Mouse (Mus musculus) embryonic facial prominence, embryonic 14.5 days (tissue): ENCODE results near the gene Sec24c. TPM values are rescaled to one million over a fixed set of nuclear protein-coding genes. Genes with fewer than 3 reads are reported as not detected.
A peak's percentile ranks its signal among the peaks of the same experiment; 100 is the strongest.

Source experiments
- ATAC-seq: fragments of 200-750 bp; cut with Nextera tagmentation; 2 replicates; pipeline ENCODE4 v1.8.0; 2017; ENCODE audit warnings: low read depth, moderate number of reproducible peaks, moderate TSS enrichment
- DNase-seq: peaks from one replicate; pipeline ENCODE4 v3.0.0-alpha.2; 2015; ENCODE audit warnings: low spot score
- H3K27ac ChIP-seq: fragments of 300-500 bp; sonication (generic); replicated peaks from 2 replicates; pipeline ENCODE4 v1.5.1; 2014; ENCODE audit warnings: low read depth, mild to moderate bottlenecking, low read length, moderate library complexity
- H3K27me3 ChIP-seq: fragments of 300-500 bp; sonication (generic); replicated peaks from 2 replicates; pipeline ENCODE4 v1.6.1; 2014; ENCODE audit warnings: low read length; ENCODE audit not compliant: control insufficient read depth, insufficient read depth
- H3K36me3 ChIP-seq: fragments of 300-500 bp; sonication (generic); 2 replicates; pipeline ENCODE4 v1.6.1; 2014; ENCODE audit warnings: low read length, mixed read lengths; ENCODE audit not compliant: control insufficient read depth, insufficient read depth
- H3K4me1 ChIP-seq: fragments of 300-500 bp; sonication (generic); 2 replicates; pipeline ENCODE4 v1.6.1; 2014; ENCODE audit warnings: antibody characterized with exemption, low read length; ENCODE audit not compliant: control insufficient read depth, insufficient read depth
- H3K4me2 ChIP-seq: fragments of 300-500 bp; sonication (generic); 2 replicates; pipeline ENCODE4 v1.6.1; 2014; ENCODE audit warnings: low read depth, mild to moderate bottlenecking, low read length, moderate library complexity, mixed read lengths
- H3K4me3 ChIP-seq: fragments of 300-500 bp; sonication (generic); 2 replicates; pipeline ENCODE4 v1.5.1; 2014; ENCODE audit warnings: low read depth, mild to moderate bottlenecking, low read length
- H3K9ac ChIP-seq: fragments of 300-500 bp; sonication (generic); 2 replicates; pipeline ENCODE4 v1.6.1; 2014; ENCODE audit warnings: low read depth, mild to moderate bottlenecking, low read length, moderate library complexity, mixed read lengths
- H3K9me3 ChIP-seq: fragments of 300-500 bp; sonication (generic); 2 replicates; pipeline ENCODE4 v1.6.1; 2016; ENCODE audit warnings: low read length; ENCODE audit not compliant: control insufficient read depth
- WGBS: fragments of 180-500 bp; shearing (Covaris S2); extraction: QIAGEN DNeasy Blood & Tissue Kit; methylation state at CpG from one replicate; pipeline ENCODE4 v1.1.7; 2014; 5-methylcytosine and 5-hydroxymethylcytosine counted together
- polyA plus RNA-seq: library from polyadenylated mRNA; unstranded; fragments of >200 nt; fragmentation: Nextera tagmentation; extraction: Ambion mirVana; gene quantifications from 2 replicates; pipeline ENCODE4 v1.2.1, GENCODE M21; 2014

Sec24c gene
- polyA plus RNA-seq, 1 experiment from 2014 or later = 78.2 TPM

- H3K27me3 ChIP-seq = no peaks in the 10 kb centered on the region
- 85% methylated on average over 9 of the region's 9 CpGs for WGBS
- H3K9me3 ChIP-seq = no peaks in the 10 kb centered on the region
- H3K4me3 ChIP-seq = no peak overlapping the region
- peaks cover 76% of the 10 kb centered on the region for H3K36me3 ChIP-seq
- no peak overlapping the region for H3K27ac ChIP-seq
- ATAC-seq = no peak
- no peak overlapping the region for H3K9ac ChIP-seq
- no peak overlapping the region for H3K4me2 ChIP-seq
- DNase-seq = no peak
- H3K4me1 ChIP-seq = peaks cover 13% of the 10 kb centered on the region
Measured at GRCm38 (mm10) chr14:20730853-20731602, 56.9 kb downstream of the Sec24c start.

GRCm38 (mm10) chr14:20733041-20733951, 59.2 kb downstream of the Sec24c start:
- H3K36me3 ChIP-seq = peaks cover 70% of the 10 kb centered on the region
- H3K4me3 ChIP-seq = peak overlapping the region; percentile 84
- H3K4me1 ChIP-seq = peaks cover 13% of the 10 kb centered on the region
- peak overlapping the region; percentile 95 for H3K9ac ChIP-seq
- no peaks in the 10 kb centered on the region for H3K27me3 ChIP-seq
- DNase-seq (no peak), ATAC-seq (no peak)
- H3K9me3 ChIP-seq = no peaks in the 10 kb centered on the region
- peak overlapping the region; percentile 88 for H3K27ac ChIP-seq
- peak overlapping the region; percentile 66 for H3K4me2 ChIP-seq
- WGBS = 46% methylated on average over 12 of the region's 12 CpGs

DNA sequence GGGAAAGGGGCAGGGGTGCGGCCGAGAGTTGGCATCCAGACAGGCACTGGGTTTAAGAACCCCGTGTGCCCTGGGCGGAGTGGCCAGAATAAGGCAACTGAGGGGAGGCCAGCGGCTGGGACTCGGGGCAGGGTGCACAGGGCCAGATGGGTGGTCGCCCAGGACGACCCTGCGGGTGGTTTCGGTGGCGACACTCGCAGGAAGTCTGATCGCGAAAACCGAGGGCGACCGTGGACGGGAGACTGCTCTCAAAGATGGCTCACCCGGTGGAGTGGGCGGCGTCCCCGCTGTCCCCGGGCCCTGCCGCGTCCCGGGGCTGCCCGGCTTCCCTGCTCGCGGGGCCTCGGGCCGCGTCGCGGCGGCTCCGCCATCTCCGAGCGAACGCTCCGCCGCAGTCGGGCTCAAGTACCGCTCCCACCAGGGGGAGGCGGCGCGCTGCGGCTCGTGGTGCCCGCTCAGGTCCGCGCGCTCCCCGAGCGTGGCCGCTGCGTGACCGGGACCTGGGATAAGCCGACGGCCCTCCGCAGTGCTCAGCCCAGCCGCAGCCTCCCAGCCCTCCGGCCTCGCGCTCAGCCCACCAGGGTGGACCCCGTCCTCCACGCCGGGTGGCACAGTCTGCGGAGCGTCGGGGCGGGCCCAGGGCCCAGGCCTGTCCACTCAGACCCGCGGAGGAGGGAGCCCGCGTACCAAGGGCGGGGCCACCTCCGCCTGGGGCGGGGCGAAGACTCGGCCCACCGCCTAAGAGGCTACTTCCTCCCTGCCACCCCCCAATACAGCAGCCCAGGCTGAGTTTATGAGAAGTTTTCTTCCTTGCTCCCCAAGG, 60.1 kb downstream of the Sec24c start, which contains the start of gene Ndst2:
Gene Ndst2, minus strand, starts transcription at position 611 of the 823 bp plus-strand sequence.
- DNase-seq (peak; percentile 96), ATAC-seq (peak; percentile 99)
- H3K9me3 ChIP-seq = no peaks in the 10 kb centered on the region
- H3K27ac ChIP-seq = peak within 1 kb of the TSS; percentile 88
- H3K4me3 ChIP-seq = peak within 1 kb of the TSS; percentile 84
- H3K27me3 ChIP-seq = no peaks in the 10 kb centered on the region
- peak within 1 kb of the TSS; percentile 95 for H3K9ac ChIP-seq
- peaks cover 70% of the 10 kb centered on the region for H3K36me3 ChIP-seq
- H3K4me1 ChIP-seq = peaks cover 13% of the 10 kb centered on the region
- peak within 1 kb of the TSS; percentile 66 for H3K4me2 ChIP-seq
- WGBS = under 1% methylated on average over 24 of the region's 81 CpGs

GRCm38 (mm10) chr14:20735052-20735451, 60.9 kb downstream of the Sec24c start:
- no peak overlapping the region for H3K9ac ChIP-seq
- WGBS = 64% methylated on average over 2 of the region's 2 CpGs
- ATAC-seq (no peak), DNase-seq (no peak)
- no peaks in the 10 kb centered on the region for H3K27me3 ChIP-seq
- peaks cover 67% of the 10 kb centered on the region for H3K36me3 ChIP-seq
- peak overlapping the region; percentile 88 for H3K27ac ChIP-seq
- H3K4me3 ChIP-seq = peak overlapping the region; percentile 84
- peaks cover 13% of the 10 kb centered on the region for H3K4me1 ChIP-seq
- peak overlapping the region; percentile 66; the same call in 1 of the 2 replicates for H3K4me2 ChIP-seq
- no peaks in the 10 kb centered on the region for H3K9me3 ChIP-seq

DNA sequence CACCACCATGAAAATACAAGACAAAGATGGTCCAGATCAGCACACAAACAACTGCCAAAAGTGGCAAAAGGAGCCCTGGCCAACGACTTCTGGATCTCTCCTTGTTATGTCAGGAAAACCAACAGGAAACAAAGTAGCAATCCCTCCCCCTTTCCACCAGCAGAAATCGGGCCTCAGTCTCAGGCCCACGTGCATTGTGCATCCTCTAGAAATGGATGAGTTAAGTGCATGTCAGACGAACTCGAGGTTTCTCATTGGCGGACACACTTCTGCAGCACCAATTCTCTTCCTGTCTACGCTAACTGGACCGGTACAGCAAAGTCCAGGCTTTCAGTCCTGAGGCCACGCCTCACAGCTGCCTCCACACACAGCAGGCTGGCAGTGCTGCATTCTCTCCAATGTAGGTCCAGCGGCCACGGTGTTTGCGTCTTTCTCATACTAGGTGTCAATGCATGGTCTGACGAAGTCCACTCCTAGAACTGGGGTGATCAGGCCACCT, 61.8 kb downstream of the Sec24c start:
- H3K27ac ChIP-seq = no peak overlapping the region
- H3K9me3 ChIP-seq = no peaks in the 10 kb centered on the region
- no peak for ATAC-seq
- WGBS = 84% methylated on average over 13 of the region's 13 CpGs
- H3K9ac ChIP-seq = no peak overlapping the region
- peaks cover 14% of the 10 kb centered on the region for H3K4me1 ChIP-seq
- no peaks in the 10 kb centered on the region for H3K27me3 ChIP-seq
- H3K36me3 ChIP-seq = peaks cover 59% of the 10 kb centered on the region
- H3K4me3 ChIP-seq = no peak overlapping the region
- no peak for DNase-seq
- H3K4me2 ChIP-seq = no peak overlapping the region

- peaks cover 17% of the 10 kb centered on the region for H3K4me1 ChIP-seq
- H3K9ac ChIP-seq = no peak overlapping the region
- 31% methylated on average over 14 of the region's 14 CpGs for WGBS
- H3K27ac ChIP-seq = no peak overlapping the region
- DNase-seq (peak; percentile 21), ATAC-seq (no peak)
- no peak overlapping the region for H3K4me2 ChIP-seq
- H3K9me3 ChIP-seq = no peaks in the 10 kb centered on the region
- peaks cover 53% of the 10 kb centered on the region for H3K36me3 ChIP-seq
- no peaks in the 10 kb centered on the region for H3K27me3 ChIP-seq
- H3K4me3 ChIP-seq = no peak overlapping the region
Measured at GRCm38 (mm10) chr14:20737306-20737705, 63.2 kb downstream of the Sec24c start.

DNA sequence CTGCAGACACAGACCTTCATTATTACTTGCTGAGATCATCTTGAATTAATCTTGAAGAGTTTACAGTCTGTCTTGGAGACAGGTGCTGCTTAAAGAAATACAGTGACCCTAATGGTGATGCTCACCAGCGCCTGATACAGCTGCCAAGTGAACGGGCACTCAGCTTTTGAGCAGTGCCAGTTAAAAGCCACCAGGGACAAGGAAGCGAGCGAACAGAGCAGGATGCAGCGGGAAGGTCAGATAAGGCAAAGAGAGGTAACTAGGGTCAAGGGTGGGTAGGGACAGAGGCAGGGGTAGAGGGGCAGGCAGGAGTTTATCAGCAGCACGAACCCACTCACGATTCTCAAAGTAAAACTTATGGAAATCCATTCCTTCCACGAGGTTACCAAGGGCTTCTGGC, 64.4 kb downstream of the Sec24c start:
- no peak overlapping the region for H3K27ac ChIP-seq
- peaks cover 57% of the 10 kb centered on the region for H3K36me3 ChIP-seq
- no peak for DNase-seq
- no peak for ATAC-seq
- no peak overlapping the region for H3K4me2 ChIP-seq
- H3K9ac ChIP-seq = no peak overlapping the region
- H3K27me3 ChIP-seq = no peaks in the 10 kb centered on the region
- 90% methylated on average over 8 of the region's 8 CpGs for WGBS
- H3K9me3 ChIP-seq = no peaks in the 10 kb centered on the region
- H3K4me3 ChIP-seq = no peak overlapping the region
- H3K4me1 ChIP-seq = peaks cover 9% of the 10 kb centered on the region; the same call in 1 of the 2 replicates

DNA sequence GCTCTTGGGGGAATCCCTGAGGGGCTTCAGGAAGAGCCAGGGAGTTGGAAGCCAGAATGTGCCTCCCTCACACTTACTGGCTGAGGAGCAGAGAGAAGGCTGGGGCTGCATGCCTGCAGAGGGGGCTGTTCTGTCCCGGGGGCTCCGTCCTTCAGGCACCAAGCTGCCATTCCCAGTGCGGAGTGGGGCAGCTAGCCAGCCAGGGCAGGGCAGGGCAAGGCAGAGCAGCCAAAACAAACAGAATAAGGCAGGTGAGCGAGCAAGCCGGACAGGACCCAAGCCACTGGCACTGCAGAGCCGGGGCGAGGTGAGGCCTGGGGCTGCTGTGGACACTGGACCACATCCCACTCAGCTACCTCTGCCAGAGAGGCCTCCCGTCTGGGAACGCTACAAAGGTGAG, 67.2 kb downstream of the Sec24c start:
- H3K27ac ChIP-seq = no peak overlapping the region

More for the DNA sequence above, 67.2 kb downstream of the Sec24c start:
- 86% methylated on average over 9 of the region's 9 CpGs for WGBS
- Histone ChIP-seq H3K27me3 (no peaks in the 10 kb centered on the region), H3K9me3 (no peaks in the 10 kb centered on the region), H3K4me2 (no peak overlapping the region), H3K36me3 (peaks cover 71% of the 10 kb centered on the region), H3K4me3 (no peak overlapping the region), H3K9ac (0 out of 2 replicates have a peak overlapping the region, but pooled peaks have one; percentile 11), H3K4me1 (0 out of 2 replicates have a peak, but pooled peaks cover 4% of the 10 kb centered on the region)
- DNase-seq (no peak), ATAC-seq (0 out of 2 replicates have a peak, but pooled peaks have one; percentile 12)
